Mouse (Mus musculus): ENCODE measurements around the gene Helq. TPM values are rescaled to one million over a fixed set of nuclear protein-coding genes. Genes with fewer than 3 reads are reported as not detected.

The Helq gene
- polyA plus RNA-seq, 1 experiment from 2014 or later: 28.8 TPM

- peaks cover 14% of the 10 kb centered on the region for H3K4me1 ChIP-seq
- H3K27ac ChIP-seq: no peak overlapping the region
- H3K4me3 ChIP-seq: no peak overlapping the region
- H3K9me3 ChIP-seq (replicated peaks): no peaks in the 10 kb centered on the region
- WGBS: 93% methylated on average over 15 of the region's 15 CpGs
- no peak for DNase-seq (ENCODE audit: low spot score)
- no peaks in the 10 kb centered on the region for H3K36me3 ChIP-seq
- H3K27me3 ChIP-seq (ENCODE audit: low read depth, poor library complexity, severe bottlenecking): peaks cover 37% of the 10 kb centered on the region
Observed at GRCm38 (mm10) chr5:100716762-100717161, 81.6 kb downstream of the Helq start.

Other genes with a start within 250 kb of the Helq start
- gene Plac8, start 226.4 kb downstream of the Helq start, polyA plus RNA-seq (2016; fragmentation: Nextera tagmentation; extraction: Ambion mirVana): 2.2 and 2.7 TPM in 2 replicates
- 60.5 and 69.0 TPM in 2 replicates for gene Coq2, start 123.5 kb downstream of the Helq start, polyA plus RNA-seq (2016; fragmentation: Nextera tagmentation; extraction: Ambion mirVana)
- 0.64 and 2.3 TPM in 2 replicates for gene Hpse, start 78.9 kb downstream of the Helq start, polyA plus RNA-seq (2016; fragmentation: Nextera tagmentation; extraction: Ambion mirVana)
- 204 and 214 TPM in 2 replicates for gene Mrps18c, start within 50 bp of the Helq start, polyA plus RNA-seq (2016; fragmentation: Nextera tagmentation; extraction: Ambion mirVana)
- 32.1 and 32.3 TPM in 2 replicates for gene Abraxas1, start 22.4 kb upstream of the Helq start, polyA plus RNA-seq (2016; fragmentation: Nextera tagmentation; extraction: Ambion mirVana)
- 0.59 and 0.61 TPM in 2 replicates for gene Gpat3, start 47.1 kb upstream of the Helq start, polyA plus RNA-seq (2016; fragmentation: Nextera tagmentation; extraction: Ambion mirVana)

All from limb, embryonic 10.5 days (tissue).